Mouse (Mus musculus): ENCODE measurements at regions not wholly inside any gene's neighbourhood (a gene's known extent, or its start where the extent isn't known, plus 50 kb on each side); places are given as distances from the start of the nearest gene placed in this dataset.

GRCm38 (mm10) chr2:74970611-74971265 is 145.1 kb downstream of the Mtx2 start:
- ATAC-seq (ENCODE audit: insufficient read depth, low FRiP score, low TSS enrichment), result no peak
- H3K27ac ChIP-seq (ENCODE audit: low read depth, low read length), result 0 out of 2 replicates have a peak overlapping the region, but pooled peaks have one; percentile 17
- WGBS, result 13% methylated on average over 14 of the region's 14 CpGs
- no peaks in the 10 kb centered on the region for H3K27me3 ChIP-seq (ENCODE audit: control insufficient read depth, insufficient read depth, low read length)
- no peak overlapping the region for H3K4me2 ChIP-seq (ENCODE audit: low read depth)
- no peak overlapping the region for H3K4me3 ChIP-seq (ENCODE audit: low read depth, low read length)
- no peaks in the 10 kb centered on the region for H3K36me3 ChIP-seq (ENCODE audit: control insufficient read depth, insufficient read depth, low read length)
- no peaks in the 10 kb centered on the region for H3K9me3 ChIP-seq (ENCODE audit: control insufficient read depth, low read length)
- peaks cover 11% of the 10 kb centered on the region for H3K4me1 ChIP-seq (ENCODE audit: control insufficient read depth, insufficient read depth, low read length)
- peak; percentile 24 for DNase-seq (ENCODE audit: low spot score)
- no peak overlapping the region for H3K9ac ChIP-seq (ENCODE audit: low read length)

- H3K4me3 ChIP-seq (ENCODE audit: low read depth, low read length), result no peak overlapping the region
- no peak overlapping the region for H3K9ac ChIP-seq (ENCODE audit: low read length)
- peaks cover 9% of the 10 kb centered on the region for H3K4me1 ChIP-seq (ENCODE audit: control insufficient read depth, insufficient read depth, low read length)
- H3K36me3 ChIP-seq (ENCODE audit: control insufficient read depth, insufficient read depth, low read length), result no peaks in the 10 kb centered on the region
- no peak for ATAC-seq (ENCODE audit: insufficient read depth, low FRiP score, low TSS enrichment)
- WGBS, result 89% methylated on average over 6 of the region's 6 CpGs
- H3K27ac ChIP-seq (ENCODE audit: low read depth, low read length), result no peak overlapping the region
- H3K27me3 ChIP-seq (ENCODE audit: control insufficient read depth, insufficient read depth, low read length), result no peaks in the 10 kb centered on the region
- no peaks in the 10 kb centered on the region for H3K9me3 ChIP-seq (ENCODE audit: control insufficient read depth, low read length)
- DNase-seq (ENCODE audit: low spot score), result no peak
- H3K4me2 ChIP-seq (ENCODE audit: low read depth), result no peak overlapping the region
Observed at GRCm38 (mm10) chr2:74973386-74973785, 147.8 kb downstream of the Mtx2 start.

DNA sequence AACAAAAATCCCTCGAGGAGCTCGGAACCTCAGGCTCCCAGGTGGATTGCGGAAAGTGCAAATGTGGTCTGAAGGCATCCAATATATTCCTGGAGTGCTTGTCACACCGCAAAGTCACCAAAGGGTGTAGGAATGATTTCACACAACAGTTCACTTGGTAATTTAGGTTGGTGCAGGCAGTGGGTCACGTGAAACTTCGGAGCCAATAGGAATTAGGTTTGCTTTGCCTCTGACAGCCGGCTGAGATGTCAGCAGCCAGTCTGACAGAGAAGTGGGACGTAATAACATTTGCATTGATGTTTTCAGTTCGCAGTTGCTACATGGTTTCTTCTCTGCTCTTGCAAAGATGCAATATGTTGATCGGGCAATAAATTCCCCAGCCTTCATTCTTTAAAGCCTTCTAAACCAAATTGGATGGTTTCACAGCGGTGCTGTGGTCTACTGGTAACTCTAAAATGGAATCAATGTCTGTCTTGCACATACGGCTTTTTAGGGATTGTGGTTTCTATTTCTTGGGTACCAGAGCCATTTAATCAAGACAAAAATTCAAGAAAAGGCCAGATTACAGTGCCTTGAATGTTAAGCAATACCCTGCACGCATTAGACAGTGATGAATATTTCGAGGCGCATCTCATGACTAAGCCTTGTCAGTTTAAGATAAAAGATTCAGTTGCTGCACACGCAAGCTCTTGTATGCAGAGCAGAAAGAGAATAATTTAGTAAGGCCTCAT is 149.2 kb downstream of the Mtx2 start:
- Histone ChIP-seq H3K4me2 (ENCODE audit: low read depth) (no peak overlapping the region; the same call in 1 of the 2 replicates), H3K4me3 (ENCODE audit: low read depth, low read length) (no peak overlapping the region), H3K4me1 (ENCODE audit: control insufficient read depth, insufficient read depth, low read length) (peaks cover 9% of the 10 kb centered on the region), H3K9ac (ENCODE audit: low read length) (no peak overlapping the region), H3K9me3 (ENCODE audit: control insufficient read depth, low read length) (no peaks in the 10 kb centered on the region), H3K27me3 (ENCODE audit: control insufficient read depth, insufficient read depth, low read length) (no peaks in the 10 kb centered on the region), H3K27ac (ENCODE audit: low read depth, low read length) (no peak overlapping the region), H3K36me3 (ENCODE audit: control insufficient read depth, insufficient read depth, low read length) (no peaks in the 10 kb centered on the region)
- DNase-seq (ENCODE audit: low spot score), result peak; percentile 28
- ATAC-seq (ENCODE audit: insufficient read depth, low FRiP score, low TSS enrichment), result no peak
- 66% methylated on average over 16 of the region's 16 CpGs for WGBS

DNA sequence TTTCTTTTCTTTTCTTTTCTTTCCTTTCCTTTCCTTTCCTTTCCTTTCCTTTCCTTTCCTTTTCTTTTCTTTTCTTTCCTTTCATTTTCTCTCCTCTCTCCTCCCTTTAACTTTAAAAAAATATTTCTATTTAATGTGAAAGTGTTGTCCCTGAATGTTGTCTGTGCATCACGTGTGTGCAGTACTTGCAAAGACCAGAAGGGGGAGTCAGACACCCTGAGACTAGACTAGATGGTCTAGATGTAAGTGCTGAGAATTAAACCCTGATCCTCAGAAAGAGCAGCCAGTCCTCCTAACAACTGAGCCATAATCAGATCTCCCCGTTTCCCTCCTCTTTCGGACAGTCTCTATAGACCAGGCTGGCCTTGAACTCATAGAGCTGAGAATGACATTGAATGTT is 151.7 kb downstream of the Mtx2 start:
- 94% methylated on average over 3 of the region's 3 CpGs for WGBS
- no peak for ATAC-seq (ENCODE audit: insufficient read depth, low FRiP score, low TSS enrichment)
- DNase-seq (ENCODE audit: low spot score), result no peak

GRCm38 (mm10) chr2:74977828-74978227 is 152.2 kb downstream of the Mtx2 start:
- no peak overlapping the region for H3K9ac ChIP-seq (ENCODE audit: low read length)
- DNase-seq (ENCODE audit: low spot score), result no peak
- WGBS, result 79% methylated on average over 1 of the region's 1 CpGs

More for the DNA sequence above, 151.7 kb downstream of the Mtx2 start:
- H3K27me3 ChIP-seq (ENCODE audit: control insufficient read depth, insufficient read depth, low read length), result no peaks in the 10 kb centered on the region
- no peak overlapping the region for H3K4me3 ChIP-seq (ENCODE audit: low read depth, low read length)
- no peak overlapping the region for H3K27ac ChIP-seq (ENCODE audit: low read depth, low read length)
- no peaks in the 10 kb centered on the region for H3K9me3 ChIP-seq (ENCODE audit: control insufficient read depth, low read length)
- H3K4me1 ChIP-seq (ENCODE audit: control insufficient read depth, insufficient read depth, low read length), result no peaks in the 10 kb centered on the region
- no peaks in the 10 kb centered on the region for H3K36me3 ChIP-seq (ENCODE audit: control insufficient read depth, insufficient read depth, low read length)
- no peak overlapping the region for H3K4me2 ChIP-seq (ENCODE audit: low read depth)
- H3K9ac ChIP-seq (ENCODE audit: low read length), result no peak overlapping the region

GRCm38 (mm10) chr2:74981856-74982255 is 156.3 kb downstream of the Mtx2 start:
- H3K4me1 ChIP-seq (ENCODE audit: control insufficient read depth, insufficient read depth, low read length), result no peaks in the 10 kb centered on the region
- no peaks in the 10 kb centered on the region for H3K9me3 ChIP-seq (ENCODE audit: control insufficient read depth, low read length)
- DNase-seq (ENCODE audit: low spot score), result no peak
- H3K36me3 ChIP-seq (ENCODE audit: control insufficient read depth, insufficient read depth, low read length), result no peaks in the 10 kb centered on the region
- no peak for ATAC-seq (ENCODE audit: insufficient read depth, low FRiP score, low TSS enrichment)
- H3K27me3 ChIP-seq (ENCODE audit: control insufficient read depth, insufficient read depth, low read length), result no peaks in the 10 kb centered on the region
- H3K27ac ChIP-seq (ENCODE audit: low read depth, low read length), result no peak overlapping the region
- no peak overlapping the region for H3K4me2 ChIP-seq (ENCODE audit: low read depth)
- no peak overlapping the region for H3K4me3 ChIP-seq (ENCODE audit: low read depth, low read length)
- H3K9ac ChIP-seq (ENCODE audit: low read length), result no peak overlapping the region
- WGBS, result 79% methylated on average over 3 of the region's 3 CpGs

More at GRCm38 (mm10) chr2:74977828-74978227, 152.2 kb downstream of the Mtx2 start:
- no peak for ATAC-seq (ENCODE audit: insufficient read depth, low FRiP score, low TSS enrichment)
- no peak overlapping the region for H3K27ac ChIP-seq (ENCODE audit: low read depth, low read length)
- no peaks in the 10 kb centered on the region for H3K4me1 ChIP-seq (ENCODE audit: control insufficient read depth, insufficient read depth, low read length)
- H3K27me3 ChIP-seq (ENCODE audit: control insufficient read depth, insufficient read depth, low read length), result no peaks in the 10 kb centered on the region
- no peak overlapping the region for H3K4me3 ChIP-seq (ENCODE audit: low read depth, low read length)
- H3K4me2 ChIP-seq (ENCODE audit: low read depth), result no peak overlapping the region
- no peaks in the 10 kb centered on the region for H3K36me3 ChIP-seq (ENCODE audit: control insufficient read depth, insufficient read depth, low read length)
- no peaks in the 10 kb centered on the region for H3K9me3 ChIP-seq (ENCODE audit: control insufficient read depth, low read length)

- ATAC-seq (ENCODE audit: insufficient read depth, low FRiP score, low TSS enrichment) (no peak), DNase-seq (ENCODE audit: low spot score) (no peak)
- Histone ChIP-seq H3K27me3 (ENCODE audit: control insufficient read depth, insufficient read depth, low read length) (no peaks in the 10 kb centered on the region), H3K4me1 (ENCODE audit: control insufficient read depth, insufficient read depth, low read length) (no peaks in the 10 kb centered on the region), H3K9ac (ENCODE audit: low read length) (no peak overlapping the region), H3K27ac (ENCODE audit: low read depth, low read length) (no peak overlapping the region), H3K36me3 (ENCODE audit: control insufficient read depth, insufficient read depth, low read length) (no peaks in the 10 kb centered on the region), H3K4me2 (ENCODE audit: low read depth) (no peak overlapping the region), H3K9me3 (ENCODE audit: control insufficient read depth, low read length) (no peaks in the 10 kb centered on the region), H3K4me3 (ENCODE audit: low read depth, low read length) (no peak overlapping the region)
- 81% methylated on average over 3 of the region's 3 CpGs for WGBS
Observed at GRCm38 (mm10) chr2:74993802-74994201, 168.2 kb downstream of the Mtx2 start.

DNA sequence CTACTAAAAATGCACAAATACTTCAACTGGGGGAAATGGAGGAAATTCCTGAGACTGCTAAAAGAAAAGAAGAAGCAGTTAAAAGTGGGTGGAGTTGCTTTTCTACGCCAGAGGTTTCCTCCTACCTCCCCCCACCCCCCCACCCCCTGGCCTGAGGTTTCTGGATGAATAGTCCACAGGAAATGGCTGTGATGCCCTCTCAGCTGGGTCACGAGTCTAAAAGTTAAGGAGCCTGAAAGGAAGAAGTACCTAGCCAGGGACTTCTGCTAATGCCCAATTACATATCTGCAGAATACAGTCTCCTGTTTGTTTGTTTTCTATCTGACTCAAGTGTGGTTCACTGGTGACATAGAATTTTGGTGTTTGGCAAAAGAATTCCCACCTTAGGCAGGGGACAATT is 169.4 kb downstream of the Mtx2 start:
- no peak overlapping the region for H3K4me3 ChIP-seq (ENCODE audit: low read depth, low read length)
- ATAC-seq (ENCODE audit: insufficient read depth, low FRiP score, low TSS enrichment), result no peak
- H3K27ac ChIP-seq (ENCODE audit: low read depth, low read length), result no peak overlapping the region
- DNase-seq (ENCODE audit: low spot score), result no peak
- H3K9me3 ChIP-seq (ENCODE audit: control insufficient read depth, low read length), result no peaks in the 10 kb centered on the region
- H3K4me1 ChIP-seq (ENCODE audit: control insufficient read depth, insufficient read depth, low read length), result no peaks in the 10 kb centered on the region
- no peak overlapping the region for H3K9ac ChIP-seq (ENCODE audit: low read length)
- no peaks in the 10 kb centered on the region for H3K27me3 ChIP-seq (ENCODE audit: control insufficient read depth, insufficient read depth, low read length)
- no peak overlapping the region for H3K4me2 ChIP-seq (ENCODE audit: low read depth)
- no peaks in the 10 kb centered on the region for H3K36me3 ChIP-seq (ENCODE audit: control insufficient read depth, insufficient read depth, low read length)
- 23% methylated on average over 2 of the region's 2 CpGs for WGBS

- H3K9me3 ChIP-seq (ENCODE audit: control insufficient read depth, low read length), result no peaks in the 10 kb centered on the region
- no peak overlapping the region for H3K9ac ChIP-seq (ENCODE audit: low read length)
- no peaks in the 10 kb centered on the region for H3K27me3 ChIP-seq (ENCODE audit: control insufficient read depth, insufficient read depth, low read length)
- 0 out of 2 replicates have a peak, but pooled peaks cover 3% of the 10 kb centered on the region for H3K4me1 ChIP-seq (ENCODE audit: control insufficient read depth, insufficient read depth, low read length)
- no peak for ATAC-seq (ENCODE audit: insufficient read depth, low FRiP score, low TSS enrichment)
- no peaks in the 10 kb centered on the region for H3K36me3 ChIP-seq (ENCODE audit: control insufficient read depth, insufficient read depth, low read length)
- H3K4me3 ChIP-seq (ENCODE audit: low read depth, low read length), result no peak overlapping the region
- DNase-seq (ENCODE audit: low spot score), result no peak
- H3K4me2 ChIP-seq (ENCODE audit: low read depth), result no peak overlapping the region
- H3K27ac ChIP-seq (ENCODE audit: low read depth, low read length), result no peak overlapping the region
- 78% methylated on average over 1 of the region's 1 CpGs for WGBS
Observed at GRCm38 (mm10) chr2:74997736-74998135, 172.1 kb downstream of the Mtx2 start.
